Mouse (Mus musculus): ENCODE measurements around the gene Samsn1. TPM values are rescaled to one million over a fixed set of nuclear protein-coding genes. Genes with fewer than 3 reads are reported as not detected.

The Samsn1 gene
- polyA plus RNA-seq, 1 experiment from 2014 or later = 0.42 TPM

GRCm38 (mm10) chr16:76002870-76003572 is 19.1 kb downstream of the Samsn1 start:
- H3K4me2 ChIP-seq (ENCODE audit: low read depth, low read length) = no peak overlapping the region
- no peaks in the 10 kb centered on the region for H3K36me3 ChIP-seq (ENCODE audit: control insufficient read depth, insufficient read depth, low read length)
- H3K27ac ChIP-seq (ENCODE audit: low read depth, low read length) = no peak overlapping the region
- H3K27me3 ChIP-seq (ENCODE audit: control insufficient read depth, insufficient read depth, low read length) = no peaks in the 10 kb centered on the region
- H3K9me3 ChIP-seq (ENCODE audit: control insufficient read depth, low read length) = no peaks in the 10 kb centered on the region
- no peak overlapping the region for H3K4me3 ChIP-seq (ENCODE audit: low read depth, low read length)
- peaks cover 3% of the 10 kb centered on the region; the same call in 1 of the 2 replicates for H3K4me1 ChIP-seq (ENCODE audit: control insufficient read depth, insufficient read depth, low read length)
- no peak for ATAC-seq (ENCODE audit: low read depth)
- 95% methylated on average over 3 of the region's 3 CpGs for WGBS
- no peak overlapping the region for H3K9ac ChIP-seq (replicated peaks; ENCODE audit: low read depth, low read length)

GRCm38 (mm10) chr16:76002287-76002686 is 19.8 kb downstream of the Samsn1 start:
- Histone ChIP-seq H3K27me3 (ENCODE audit: control insufficient read depth, insufficient read depth, low read length) (no peaks in the 10 kb centered on the region), H3K9me3 (ENCODE audit: control insufficient read depth, low read length) (no peaks in the 10 kb centered on the region), H3K4me2 (ENCODE audit: low read depth, low read length) (no peak overlapping the region), H3K27ac (ENCODE audit: low read depth, low read length) (no peak overlapping the region), H3K36me3 (ENCODE audit: control insufficient read depth, insufficient read depth, low read length) (no peaks in the 10 kb centered on the region), H3K9ac (replicated peaks; ENCODE audit: low read depth, low read length) (no peak overlapping the region), H3K4me3 (ENCODE audit: low read depth, low read length) (no peak overlapping the region), H3K4me1 (ENCODE audit: control insufficient read depth, insufficient read depth, low read length) (peaks cover 3% of the 10 kb centered on the region; the same call in 1 of the 2 replicates)
- ATAC-seq (ENCODE audit: low read depth) = no peak
- 73% methylated on average over 12 of the region's 12 CpGs for WGBS

GRCm38 (mm10) chr16:76001788-76002187 is 20.3 kb downstream of the Samsn1 start:
- Histone ChIP-seq H3K9ac (replicated peaks; ENCODE audit: low read depth, low read length) (no peak overlapping the region), H3K4me2 (ENCODE audit: low read depth, low read length) (no peak overlapping the region), H3K4me1 (ENCODE audit: control insufficient read depth, insufficient read depth, low read length) (peaks cover 3% of the 10 kb centered on the region; the same call in 1 of the 2 replicates), H3K27ac (ENCODE audit: low read depth, low read length) (no peak overlapping the region), H3K36me3 (ENCODE audit: control insufficient read depth, insufficient read depth, low read length) (no peaks in the 10 kb centered on the region), H3K27me3 (ENCODE audit: control insufficient read depth, insufficient read depth, low read length) (no peaks in the 10 kb centered on the region), H3K9me3 (ENCODE audit: control insufficient read depth, low read length) (no peaks in the 10 kb centered on the region), H3K4me3 (ENCODE audit: low read depth, low read length) (no peak overlapping the region)
- ATAC-seq (ENCODE audit: low read depth) = 0 out of 2 replicates have a peak, but pooled peaks have one; percentile 41
- 44% methylated on average over 6 of the region's 6 CpGs for WGBS

- Histone ChIP-seq H3K9ac (replicated peaks; ENCODE audit: low read depth, low read length) (no peak overlapping the region), H3K27ac (ENCODE audit: low read depth, low read length) (no peak overlapping the region), H3K36me3 (ENCODE audit: control insufficient read depth, insufficient read depth, low read length) (no peaks in the 10 kb centered on the region), H3K4me2 (ENCODE audit: low read depth, low read length) (no peak overlapping the region), H3K27me3 (ENCODE audit: control insufficient read depth, insufficient read depth, low read length) (no peaks in the 10 kb centered on the region), H3K9me3 (ENCODE audit: control insufficient read depth, low read length) (no peaks in the 10 kb centered on the region), H3K4me3 (ENCODE audit: low read depth, low read length) (no peak overlapping the region), H3K4me1 (ENCODE audit: control insufficient read depth, insufficient read depth, low read length) (0 out of 2 replicates have a peak, but pooled peaks cover 3% of the 10 kb centered on the region)
- no peak for ATAC-seq (ENCODE audit: low read depth)
- WGBS = 82% methylated on average over 9 of the region's 9 CpGs
Measured at GRCm38 (mm10) chr16:76000127-76000526, 22.0 kb downstream of the Samsn1 start.

GRCm38 (mm10) chr16:75990173-75990572 is 31.9 kb downstream of the Samsn1 start:
- no peak overlapping the region for H3K4me3 ChIP-seq (ENCODE audit: low read depth, low read length)
- no peak overlapping the region for H3K4me2 ChIP-seq (ENCODE audit: low read depth, low read length)
- H3K27me3 ChIP-seq (ENCODE audit: control insufficient read depth, insufficient read depth, low read length) = no peaks in the 10 kb centered on the region
- H3K27ac ChIP-seq (ENCODE audit: low read depth, low read length) = no peak overlapping the region
- no peak for ATAC-seq (ENCODE audit: low read depth)
- no peak overlapping the region for H3K9ac ChIP-seq (replicated peaks; ENCODE audit: low read depth, low read length)
- 52% methylated on average over 1 of the region's 1 CpGs for WGBS
- H3K4me1 ChIP-seq (ENCODE audit: control insufficient read depth, insufficient read depth, low read length) = no peaks in the 10 kb centered on the region
- H3K9me3 ChIP-seq (ENCODE audit: control insufficient read depth, low read length) = no peaks in the 10 kb centered on the region
- H3K36me3 ChIP-seq (ENCODE audit: control insufficient read depth, insufficient read depth, low read length) = no peaks in the 10 kb centered on the region

GRCm38 (mm10) chr16:75983831-75984230 is 38.2 kb downstream of the Samsn1 start:
- no peak overlapping the region for H3K27ac ChIP-seq (ENCODE audit: low read depth, low read length)
- 96% methylated on average over 1 of the region's 1 CpGs for WGBS
- no peak overlapping the region for H3K4me2 ChIP-seq (ENCODE audit: low read depth, low read length)
- no peaks in the 10 kb centered on the region for H3K4me1 ChIP-seq (ENCODE audit: control insufficient read depth, insufficient read depth, low read length)
- no peak overlapping the region for H3K4me3 ChIP-seq (ENCODE audit: low read depth, low read length)
- no peaks in the 10 kb centered on the region for H3K36me3 ChIP-seq (ENCODE audit: control insufficient read depth, insufficient read depth, low read length)
- H3K9me3 ChIP-seq (ENCODE audit: control insufficient read depth, low read length) = peaks cover 5% of the 10 kb centered on the region; the same call in 1 of the 2 replicates
- no peaks in the 10 kb centered on the region for H3K27me3 ChIP-seq (ENCODE audit: control insufficient read depth, insufficient read depth, low read length)
- ATAC-seq (ENCODE audit: low read depth) = no peak
- H3K9ac ChIP-seq (replicated peaks; ENCODE audit: low read depth, low read length) = no peak overlapping the region

GRCm38 (mm10) chr16:75979381-75979780 is 42.7 kb downstream of the Samsn1 start:
- no peak overlapping the region for H3K4me2 ChIP-seq (ENCODE audit: low read depth, low read length)
- H3K4me1 ChIP-seq (ENCODE audit: control insufficient read depth, insufficient read depth, low read length) = no peaks in the 10 kb centered on the region
- no peak overlapping the region for H3K4me3 ChIP-seq (ENCODE audit: low read depth, low read length)
- no peak for ATAC-seq (ENCODE audit: low read depth)
- no peak overlapping the region for H3K9ac ChIP-seq (replicated peaks; ENCODE audit: low read depth, low read length)
- no peaks in the 10 kb centered on the region for H3K27me3 ChIP-seq (ENCODE audit: control insufficient read depth, insufficient read depth, low read length)
- no peaks in the 10 kb centered on the region for H3K36me3 ChIP-seq (ENCODE audit: control insufficient read depth, insufficient read depth, low read length)
- H3K9me3 ChIP-seq (ENCODE audit: control insufficient read depth, low read length) = peaks cover 2% of the 10 kb centered on the region; the same call in 1 of the 2 replicates
- no peak overlapping the region for H3K27ac ChIP-seq (ENCODE audit: low read depth, low read length)

GRCm38 (mm10) chr16:75977798-75978197 is 44.3 kb downstream of the Samsn1 start:
- Histone ChIP-seq H3K4me3 (ENCODE audit: low read depth, low read length) (no peak overlapping the region), H3K9ac (replicated peaks; ENCODE audit: low read depth, low read length) (no peak overlapping the region), H3K9me3 (ENCODE audit: control insufficient read depth, low read length) (no peaks in the 10 kb centered on the region), H3K27ac (ENCODE audit: low read depth, low read length) (no peak overlapping the region), H3K4me2 (ENCODE audit: low read depth, low read length) (no peak overlapping the region), H3K36me3 (ENCODE audit: control insufficient read depth, insufficient read depth, low read length) (no peaks in the 10 kb centered on the region), H3K4me1 (ENCODE audit: control insufficient read depth, insufficient read depth, low read length) (no peaks in the 10 kb centered on the region), H3K27me3 (ENCODE audit: control insufficient read depth, insufficient read depth, low read length) (no peaks in the 10 kb centered on the region)
- no peak for ATAC-seq (ENCODE audit: low read depth)
- WGBS = 84% methylated on average over 5 of the region's 5 CpGs

GRCm38 (mm10) chr16:75975682-75976332 is 46.3 kb downstream of the Samsn1 start:
- ATAC-seq (ENCODE audit: low read depth) = peak; percentile 74
- H3K4me3 ChIP-seq (ENCODE audit: low read depth, low read length) = no peak overlapping the region
- 43% methylated on average over 11 of the region's 11 CpGs for WGBS

More at GRCm38 (mm10) chr16:75975682-75976332, 46.3 kb downstream of the Samsn1 start:
- H3K27ac ChIP-seq (ENCODE audit: low read depth, low read length) = no peak overlapping the region
- H3K27me3 ChIP-seq (ENCODE audit: control insufficient read depth, insufficient read depth, low read length) = no peaks in the 10 kb centered on the region
- no peak overlapping the region for H3K9ac ChIP-seq (replicated peaks; ENCODE audit: low read depth, low read length)
- no peaks in the 10 kb centered on the region for H3K4me1 ChIP-seq (ENCODE audit: control insufficient read depth, insufficient read depth, low read length)
- no peaks in the 10 kb centered on the region for H3K36me3 ChIP-seq (ENCODE audit: control insufficient read depth, insufficient read depth, low read length)
- no peak overlapping the region for H3K4me2 ChIP-seq (ENCODE audit: low read depth, low read length)
- H3K9me3 ChIP-seq (ENCODE audit: control insufficient read depth, low read length) = no peaks in the 10 kb centered on the region
